Mouse (Mus musculus) R1 (cell line): ENCODE measurements around the gene Wdr25.

ENCODE experiments used
- DNase-seq: peaks from one replicate; pipeline ENCODE4 v3.0.0-alpha.2; 2018; ENCODE audit warnings: low read depth, low spot score

Wdr25 gene

DNA sequence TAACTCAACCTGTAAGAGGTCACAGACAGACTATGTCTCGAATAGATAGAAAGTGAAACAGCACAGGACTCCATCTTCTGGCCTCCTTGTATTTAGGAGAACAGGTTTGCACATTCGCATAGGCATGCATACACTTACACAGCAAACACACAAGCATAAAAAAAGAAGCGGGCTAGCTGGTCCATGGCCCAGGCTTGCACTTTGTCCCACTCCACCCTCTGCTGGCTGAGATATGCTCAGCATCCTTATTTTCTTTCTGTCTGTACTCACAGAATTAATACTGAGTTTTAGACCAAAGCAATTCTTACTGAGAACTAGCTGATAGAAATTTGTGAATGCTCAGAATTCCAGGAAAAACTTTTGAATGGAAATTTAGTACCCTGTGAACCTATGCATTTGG is 2.6 kb downstream of the Wdr25 start:
- DNase-seq: peak; percentile 20

DNA sequence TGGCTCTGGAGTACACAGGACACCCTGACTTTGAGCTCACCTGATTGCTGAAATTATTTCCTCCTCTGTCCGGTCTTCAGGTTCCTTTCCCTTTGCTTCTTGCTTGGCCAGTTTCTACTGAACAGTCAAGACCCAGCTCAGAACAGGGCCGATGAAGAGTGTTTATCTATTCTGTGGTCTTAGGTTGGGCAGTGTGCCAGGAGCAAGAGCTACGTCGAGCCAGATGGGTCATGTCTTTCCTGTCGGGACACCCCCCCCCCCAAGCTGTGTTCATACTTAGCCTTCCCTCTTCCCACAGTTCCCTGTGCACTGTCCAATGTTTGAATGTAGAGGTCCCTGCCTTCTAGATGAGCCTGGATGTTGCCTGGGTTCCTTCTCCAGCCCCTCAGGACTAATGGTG is 7.9 kb downstream of the Wdr25 start:
- no peak for DNase-seq

DNA sequence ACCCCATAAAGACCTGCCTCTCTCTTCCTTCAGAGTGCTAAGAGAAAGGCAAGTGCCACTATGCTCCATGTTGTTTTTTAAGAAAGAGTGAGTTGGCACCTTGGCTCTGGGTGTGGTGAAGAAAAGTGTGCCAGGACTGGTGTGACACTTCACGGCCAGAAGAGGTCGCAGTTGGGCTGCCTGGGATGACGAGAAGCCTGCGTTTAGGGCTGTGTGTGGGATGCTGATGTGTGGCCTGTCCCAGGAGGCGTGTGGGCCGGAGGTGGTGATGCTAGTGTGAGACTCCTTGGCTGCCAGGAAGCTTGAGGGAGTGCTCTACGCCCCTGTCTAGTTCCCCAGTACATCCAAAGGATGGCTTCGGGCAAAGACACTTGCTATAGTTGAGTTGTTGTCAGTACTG is 9.5 kb downstream of the Wdr25 start:
- DNase-seq: peak; percentile 62

DNA sequence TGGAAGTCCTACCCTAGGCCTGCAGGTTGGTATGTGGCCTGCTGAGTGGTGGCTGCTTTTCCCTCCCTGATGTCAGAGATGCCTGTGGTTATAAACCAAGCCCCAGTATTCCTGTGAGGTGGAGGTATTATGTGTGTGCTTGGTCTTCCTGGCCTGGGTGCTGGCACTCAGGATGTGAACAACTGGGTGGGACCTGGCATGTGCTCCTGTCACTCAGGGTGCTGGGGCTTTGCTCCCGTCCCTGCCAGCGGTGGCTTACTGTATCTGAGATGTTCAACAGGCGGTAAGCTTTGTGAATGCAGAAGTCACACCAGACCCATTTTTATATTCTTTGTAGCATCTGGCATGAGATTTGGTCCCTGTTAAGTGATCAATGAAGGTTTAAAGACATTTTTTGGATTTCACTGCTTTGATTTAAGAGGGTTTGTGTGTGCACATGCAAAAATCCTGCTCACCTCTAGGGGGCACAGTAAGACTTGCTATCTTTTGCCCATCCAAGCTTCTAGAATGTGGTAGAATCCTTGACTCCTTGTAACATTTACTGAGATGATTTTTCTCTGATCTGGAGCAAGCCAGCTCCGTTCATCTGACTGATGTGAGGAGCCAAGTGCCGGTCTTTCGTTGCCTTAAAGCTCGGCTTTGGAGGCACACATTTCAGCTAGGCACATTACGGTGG is 10.3 kb downstream of the Wdr25 start:
- DNase-seq: peak; percentile 59

DNA sequence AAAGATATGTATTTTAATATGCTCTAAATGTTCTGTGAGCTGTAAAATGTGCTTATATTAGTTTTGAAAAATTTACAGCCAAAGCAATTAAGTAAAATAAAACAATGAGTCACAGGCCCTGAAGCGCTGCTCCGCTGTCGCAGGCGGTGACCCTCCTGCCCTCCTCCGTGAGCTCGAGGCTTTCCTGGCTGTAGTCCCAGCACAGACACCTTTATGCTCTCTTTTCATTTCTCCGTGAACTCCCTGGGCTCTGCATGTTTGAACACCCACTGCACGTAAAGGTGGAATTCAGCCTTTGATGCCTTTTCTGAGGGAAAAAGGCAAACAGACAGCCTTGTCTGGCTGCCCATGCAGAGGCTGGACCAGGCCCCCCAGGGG is 10.8 kb downstream of the Wdr25 start:
- no peak for DNase-seq

DNA sequence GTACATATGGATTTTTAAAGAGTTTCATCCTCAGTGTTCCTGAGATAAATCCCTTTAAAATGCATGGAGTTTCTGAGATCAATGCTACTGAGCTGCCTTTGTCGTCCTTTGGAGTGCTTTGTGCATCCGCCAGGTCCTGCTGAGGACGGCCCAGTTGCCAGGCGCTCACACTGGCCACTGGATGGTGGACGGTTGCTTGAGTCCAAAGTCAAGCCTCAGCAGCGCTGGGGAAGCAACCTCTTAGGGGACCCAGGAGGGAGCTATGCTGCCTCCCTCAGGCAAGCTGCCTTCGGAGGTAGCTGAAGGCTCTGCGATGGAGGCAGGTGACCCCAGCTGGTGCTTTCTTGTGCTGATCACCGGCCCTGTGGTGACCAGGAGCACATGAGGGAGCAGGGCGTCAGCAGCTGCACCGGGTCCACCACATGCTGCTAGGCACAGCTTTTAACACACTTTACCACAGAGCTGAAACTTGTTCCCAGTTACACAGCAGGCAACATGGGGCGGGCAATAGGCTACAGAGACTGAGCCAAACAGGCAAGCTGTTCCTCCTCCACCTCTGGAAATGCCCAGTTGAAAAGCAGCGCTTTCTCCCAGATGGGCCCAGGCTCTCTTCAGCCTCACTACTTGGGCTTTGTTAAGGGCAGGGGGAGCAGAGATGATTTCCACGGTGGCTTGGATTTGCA is 12.3 kb downstream of the Wdr25 start:
- DNase-seq: no peak

DNA sequence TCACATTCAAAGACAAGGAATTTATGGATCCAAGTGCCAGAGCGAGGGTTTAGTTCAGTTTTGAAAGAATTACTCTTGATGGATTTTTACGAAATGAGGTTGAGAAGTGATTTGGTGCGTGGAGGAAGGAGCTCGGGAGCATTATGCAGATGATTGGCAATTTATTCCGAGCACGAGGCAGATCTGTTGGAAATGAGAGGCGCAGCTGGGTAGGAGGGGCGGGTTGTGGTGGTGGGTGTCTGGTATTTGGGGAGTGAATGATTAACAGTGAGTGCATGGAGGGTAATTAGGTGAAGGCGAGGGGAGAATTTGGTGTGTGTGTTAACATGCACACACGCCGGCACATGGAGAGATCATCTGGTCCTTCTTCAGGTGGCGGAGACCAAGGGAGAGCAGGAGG is 13.0 kb downstream of the Wdr25 start:
- DNase-seq: no peak

DNA sequence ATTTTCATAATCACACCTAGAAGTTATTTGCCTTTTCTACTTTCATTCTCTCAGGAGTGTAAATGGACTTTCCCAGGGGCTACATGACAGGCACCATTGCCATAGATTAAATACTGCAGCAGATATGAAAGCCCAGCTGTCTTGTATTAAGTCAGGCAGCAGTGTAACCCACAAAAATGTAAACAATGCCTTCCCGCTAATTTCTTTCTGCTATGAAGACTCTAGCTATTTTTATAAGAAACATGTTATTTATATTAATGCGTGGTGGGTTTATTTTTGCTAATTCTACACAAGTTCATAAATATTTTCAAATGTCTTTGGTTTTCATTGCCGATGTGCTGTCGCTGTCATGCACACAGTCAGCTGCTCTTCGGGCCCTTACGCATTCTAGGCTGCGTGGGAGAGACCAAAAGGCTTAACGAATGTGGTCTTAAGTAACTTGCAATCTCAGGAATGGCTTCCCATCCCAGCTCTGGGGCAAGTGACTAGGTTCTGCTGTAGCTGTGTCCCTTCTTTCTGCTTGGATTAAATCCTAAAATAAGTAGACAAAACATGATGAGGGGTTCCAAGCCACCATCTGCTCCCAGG is 16.5 kb downstream of the Wdr25 start:
- DNase-seq: no peak

DNA sequence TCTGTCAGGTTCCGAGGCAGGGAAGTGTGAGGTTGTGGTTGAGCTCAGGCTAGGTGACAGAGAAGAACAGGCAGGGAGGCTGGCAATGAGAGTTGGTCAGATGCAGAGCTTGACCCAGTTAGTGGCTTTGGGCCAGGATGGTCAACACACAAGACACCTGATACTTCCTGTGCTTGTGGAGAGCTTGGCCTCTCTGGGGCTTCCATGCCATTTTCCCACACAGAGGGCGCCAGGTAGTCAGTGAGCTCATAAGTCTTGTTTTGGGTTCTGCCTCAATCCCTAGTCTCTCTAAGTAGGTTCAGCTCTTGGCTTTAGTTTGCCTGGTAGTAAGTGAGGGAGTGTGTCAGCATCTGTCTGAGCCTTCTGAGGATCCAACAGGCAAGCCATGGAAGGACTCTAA is 19.0 kb downstream of the Wdr25 start:
- DNase-seq: no peak

DNA sequence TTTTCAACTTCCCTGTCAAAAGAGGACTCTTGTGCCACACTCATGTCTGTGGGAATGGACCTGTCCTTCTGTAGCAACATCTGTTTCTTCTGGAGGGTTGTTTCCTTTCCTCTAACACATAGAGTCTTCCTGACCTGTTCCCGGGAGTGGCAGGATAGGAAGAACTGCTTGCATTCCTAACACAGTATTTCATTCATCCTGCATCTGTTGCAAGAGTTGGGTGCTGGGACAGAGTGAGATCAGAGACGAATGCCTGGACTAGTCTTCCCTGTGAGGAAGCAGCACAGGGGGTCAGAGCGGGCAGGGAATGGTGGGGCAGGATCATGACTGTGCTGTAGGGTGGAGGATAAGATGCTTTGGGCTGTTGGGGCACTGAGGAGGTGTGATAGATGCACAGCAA is 20.8 kb downstream of the Wdr25 start:
- no peak for DNase-seq

DNA sequence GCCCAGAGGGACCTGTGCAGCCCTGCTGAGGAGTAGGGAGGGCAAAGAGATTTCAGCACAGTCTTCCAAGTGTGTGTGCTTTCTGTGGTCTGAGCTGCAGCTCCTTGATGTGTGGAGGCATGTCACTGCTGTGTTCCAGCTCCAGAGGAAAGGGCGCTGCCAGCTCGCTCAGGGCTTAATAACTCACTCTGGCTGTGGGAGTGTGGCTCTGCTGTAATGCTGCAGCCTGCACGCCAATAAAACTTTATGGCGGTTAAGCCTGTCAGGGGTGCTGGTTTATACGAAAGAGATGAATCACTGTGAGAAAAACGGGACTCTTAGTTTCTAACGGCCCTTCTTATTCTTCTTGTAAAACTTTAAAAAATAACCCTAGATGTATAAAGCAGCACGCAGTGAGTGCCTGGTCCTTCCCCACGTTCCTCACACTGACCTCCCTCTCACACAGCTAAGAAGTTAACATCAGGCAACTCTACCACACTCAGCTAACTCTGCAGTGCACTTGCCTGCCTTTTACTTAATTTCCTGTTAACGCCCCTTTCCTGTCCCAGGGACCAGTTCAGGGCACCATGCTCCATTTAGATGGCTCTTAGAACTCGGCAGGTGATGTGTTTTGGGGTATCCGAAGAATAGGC is 21.4 kb downstream of the Wdr25 start:
- no peak for DNase-seq

DNA sequence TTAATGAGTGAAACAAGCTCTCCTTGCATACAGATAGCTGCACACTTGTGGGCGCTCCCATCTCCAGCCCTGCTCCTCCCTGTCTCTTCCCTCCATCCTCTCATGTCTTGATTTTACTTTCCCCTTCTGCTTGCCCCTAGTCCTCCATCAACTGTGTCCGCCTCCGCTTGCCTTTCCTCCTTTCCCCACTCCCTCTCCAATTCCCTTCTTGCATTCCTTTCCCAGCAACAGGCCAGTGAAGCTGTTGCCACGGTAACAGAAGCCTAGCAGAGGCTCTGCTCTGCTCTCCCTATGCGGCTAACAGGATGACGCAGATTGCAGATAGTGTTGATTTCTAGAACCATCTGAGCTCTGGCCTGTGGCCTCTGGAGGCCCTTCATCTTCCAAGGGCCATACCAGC is 22.5 kb downstream of the Wdr25 start:
- peak; percentile 66 for DNase-seq

DNA sequence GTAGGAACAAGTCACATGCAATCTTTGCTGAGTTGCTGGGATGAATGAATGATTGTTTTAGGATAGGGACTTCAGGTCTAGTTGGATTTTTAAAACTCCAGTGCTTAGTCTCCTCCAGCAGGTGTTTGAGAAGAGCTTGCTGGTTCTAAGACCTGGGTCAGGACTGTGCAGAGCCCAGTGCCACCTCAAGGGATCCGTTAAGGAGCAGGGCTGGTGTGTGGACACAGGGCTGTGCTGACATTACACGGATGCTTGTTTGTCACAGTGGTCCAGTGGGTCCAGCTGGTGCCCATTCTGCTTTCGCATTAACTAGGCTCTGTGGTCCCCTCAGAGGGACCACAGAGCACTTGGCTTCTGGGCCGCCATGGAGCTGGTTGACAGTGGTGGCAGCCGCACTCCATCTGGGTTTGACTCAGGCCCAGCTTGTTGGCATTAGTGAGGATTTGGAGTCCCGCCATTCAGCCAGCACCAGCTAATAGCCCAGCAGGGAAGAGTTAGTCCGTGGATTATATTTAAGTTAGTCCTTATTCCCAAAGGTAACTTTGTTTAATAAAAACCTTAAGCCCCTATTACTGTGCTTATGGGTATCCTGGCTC is 23.1 kb downstream of the Wdr25 start:
- DNase-seq: no peak

DNA sequence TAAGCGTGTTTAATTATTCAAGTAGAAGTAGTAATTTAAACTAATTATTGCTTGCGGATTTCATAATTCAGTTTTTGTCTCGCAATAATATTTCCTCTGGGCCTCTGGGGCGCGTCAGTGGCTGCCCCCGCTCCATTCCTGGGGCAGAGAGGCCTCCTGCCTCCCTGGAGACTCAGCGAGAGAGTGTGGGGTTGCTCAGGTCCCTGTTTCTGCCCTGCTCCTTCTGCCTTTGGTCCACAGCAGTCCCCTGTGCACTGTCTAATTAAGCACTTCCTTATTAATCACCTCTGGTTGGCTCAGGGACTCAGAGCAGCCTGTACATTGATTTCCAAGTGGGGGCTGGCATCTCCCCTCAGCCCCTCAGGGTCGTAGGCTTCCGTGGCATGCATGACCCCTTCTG is 24.1 kb downstream of the Wdr25 start:
- DNase-seq: no peak

DNA sequence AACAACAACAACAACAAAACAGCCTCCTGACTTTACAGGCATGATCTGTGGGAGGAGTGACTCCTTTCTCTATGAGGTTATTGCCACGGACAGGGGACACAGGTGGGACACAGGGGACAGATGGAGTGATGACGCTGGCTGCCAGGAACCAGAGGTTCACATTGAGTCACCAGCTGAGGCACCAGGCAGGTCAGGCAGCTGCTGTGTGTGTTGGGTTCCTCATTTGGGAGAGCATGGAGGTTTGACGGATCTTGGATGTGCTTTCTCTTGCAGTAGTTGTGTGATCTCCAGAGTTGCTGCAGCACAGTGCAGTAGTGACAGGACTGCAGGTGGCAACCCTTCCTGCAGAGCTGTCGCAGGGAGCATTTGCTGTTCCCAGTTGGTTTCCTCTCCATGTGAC is 25.3 kb downstream of the Wdr25 start:
- DNase-seq: no peak

DNA sequence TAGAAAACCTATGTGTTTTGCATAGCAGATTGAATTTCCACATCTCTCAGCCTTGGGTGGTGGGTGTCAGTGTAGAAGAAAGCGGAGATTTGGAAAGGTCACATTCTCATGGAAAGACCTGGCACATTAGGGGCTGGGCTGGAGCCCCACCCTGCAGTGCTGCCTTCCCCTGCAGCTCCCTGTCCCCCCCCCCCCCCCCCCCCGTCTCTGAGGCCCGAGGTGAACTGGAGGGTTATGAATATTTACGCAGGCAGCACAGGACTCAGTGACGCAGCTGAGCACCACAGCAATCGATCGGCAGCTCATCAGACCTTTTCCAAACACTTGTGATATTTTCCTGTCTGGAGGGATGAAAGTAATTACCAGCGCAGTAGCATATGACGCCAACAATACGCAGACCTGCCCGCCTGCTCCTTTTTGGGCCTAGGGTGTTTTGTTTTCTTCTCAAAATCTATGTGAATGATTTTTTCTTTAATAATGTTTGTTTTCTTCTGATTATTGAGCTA is 33.2 kb downstream of the Wdr25 start:
- no peak for DNase-seq

DNA sequence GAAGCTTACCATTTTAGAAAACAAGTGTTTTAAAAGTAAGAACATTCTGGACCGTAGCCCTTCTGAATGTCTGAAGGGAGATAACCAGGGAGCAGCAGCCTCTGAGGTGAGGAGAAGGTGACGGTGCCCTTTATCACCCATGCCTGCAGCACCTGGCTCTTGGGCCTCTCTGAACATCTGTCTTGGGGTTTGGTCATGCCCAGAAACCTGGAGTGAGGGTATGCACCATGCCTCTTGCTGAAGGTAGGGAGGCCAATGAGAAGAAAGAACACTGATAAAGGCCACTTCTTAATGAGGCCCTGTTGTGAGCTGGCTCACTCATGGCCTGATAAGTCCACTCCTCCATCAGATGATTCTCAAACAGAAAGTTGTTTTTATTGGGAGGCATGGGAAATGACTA is 34.8 kb downstream of the Wdr25 start:
- DNase-seq: no peak

DNA sequence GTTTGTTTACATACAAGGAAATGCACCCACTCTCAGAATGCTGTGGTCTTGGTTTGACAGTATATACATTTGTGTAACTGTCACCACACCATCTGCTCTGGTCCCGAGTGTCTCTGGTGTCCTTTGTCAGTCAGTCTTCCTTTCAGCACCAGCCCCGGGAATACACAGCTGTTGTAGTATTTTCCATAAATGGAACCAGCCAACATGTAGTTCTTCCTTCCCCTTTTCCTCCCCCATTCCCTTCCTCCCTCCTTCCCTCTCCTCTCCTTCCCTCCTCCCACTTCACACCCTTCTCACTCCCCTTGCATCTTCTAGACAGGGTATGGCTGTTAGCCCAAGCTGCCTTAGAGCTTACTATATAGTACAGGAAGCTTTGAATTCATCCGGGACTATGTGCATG is 36.0 kb downstream of the Wdr25 start:
- no peak for DNase-seq

DNA sequence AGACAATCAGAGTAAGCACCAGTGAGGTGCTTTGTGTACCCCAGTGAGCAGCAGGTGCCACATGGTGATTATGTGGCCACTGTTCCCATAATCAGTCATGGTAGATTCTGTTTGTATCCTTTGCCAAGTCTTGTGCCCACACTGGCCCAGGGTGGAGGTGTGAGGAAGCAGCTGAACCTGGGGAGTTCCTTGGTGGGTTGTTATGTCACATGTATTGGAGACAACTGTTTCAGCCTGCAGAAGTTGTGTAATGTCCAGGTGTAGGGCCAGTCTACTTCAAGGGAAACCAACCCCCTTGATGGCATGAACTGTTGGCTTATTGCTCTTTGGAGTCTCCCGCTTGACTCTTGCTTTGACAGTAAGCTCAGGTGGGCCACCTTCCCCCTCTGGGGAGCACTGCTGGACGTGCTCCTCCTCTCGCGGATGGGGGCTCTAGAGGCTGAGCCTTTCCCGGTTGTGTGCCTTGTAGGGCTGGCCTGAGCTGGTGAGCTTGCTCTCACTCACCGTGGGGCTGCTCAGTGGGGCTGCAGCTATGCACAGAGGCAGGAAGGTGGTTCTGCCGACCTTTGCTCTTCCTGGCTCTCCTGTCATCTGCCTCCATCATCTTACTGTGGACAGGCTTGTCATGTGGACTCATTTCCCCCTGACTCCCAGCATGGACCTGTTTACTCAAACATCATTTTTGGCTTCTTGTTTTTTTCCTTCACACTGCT is 38.1 kb downstream of the Wdr25 start:
- no peak for DNase-seq

DNA sequence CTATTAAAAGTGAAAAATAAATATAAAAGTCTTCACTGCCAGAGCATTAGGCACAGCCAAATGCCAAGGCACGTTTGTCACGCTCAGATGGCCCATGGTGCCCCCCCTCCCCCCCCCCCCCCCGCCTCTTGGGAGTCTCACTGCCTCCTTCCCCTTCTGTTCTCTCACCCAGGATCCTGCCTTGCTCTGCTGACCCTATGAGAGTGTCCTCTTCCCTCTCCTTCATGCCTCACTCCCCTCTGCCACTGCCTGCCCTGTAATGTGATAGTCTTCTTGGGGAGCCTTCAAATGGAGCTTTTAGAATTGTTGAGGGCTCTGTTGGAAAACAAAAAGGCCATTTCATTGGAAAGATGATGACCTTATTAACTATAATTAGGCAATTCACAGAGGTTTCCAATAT is 38.7 kb downstream of the Wdr25 start:
- DNase-seq: no peak

DNA sequence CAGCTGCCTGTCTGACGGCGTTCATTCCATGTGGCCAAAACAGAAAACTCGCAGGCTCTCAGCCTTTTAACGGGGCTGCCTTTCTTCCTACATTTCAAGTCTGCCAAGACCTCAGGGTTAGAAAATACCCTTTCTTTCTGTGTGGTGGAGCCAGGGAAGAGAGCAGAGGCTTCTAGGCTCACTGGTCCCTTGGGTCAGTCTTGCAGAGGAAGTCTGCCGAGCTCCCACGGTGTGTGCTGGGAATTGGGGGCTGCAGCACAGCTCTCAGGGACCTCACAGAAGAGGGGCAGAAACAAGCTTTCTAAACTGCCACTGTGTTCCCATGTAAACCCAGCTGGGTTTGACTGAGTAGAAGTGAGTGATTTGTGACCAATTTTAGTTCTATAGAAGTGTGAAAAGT is 40.8 kb downstream of the Wdr25 start:
- DNase-seq: no peak

DNA sequence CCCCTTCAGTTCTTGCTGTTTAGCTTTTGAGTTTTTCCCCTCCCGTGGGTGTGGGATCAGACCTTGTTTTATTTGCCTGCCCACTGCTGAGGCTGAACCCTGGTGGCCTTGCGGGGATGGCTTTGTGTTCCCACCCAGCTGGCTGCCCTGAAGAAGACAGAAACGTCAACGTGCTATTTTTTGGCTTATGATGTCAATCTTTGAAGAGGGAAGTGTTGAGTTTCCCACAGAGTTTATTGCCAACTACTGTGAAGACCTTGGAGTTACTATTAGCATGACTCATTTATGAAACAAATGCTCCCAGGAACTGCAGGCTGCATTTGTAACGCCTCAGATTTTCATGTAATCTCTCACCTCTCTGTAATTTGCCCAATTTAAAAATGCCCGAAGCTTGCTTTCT is 43.4 kb downstream of the Wdr25 start:
- no peak for DNase-seq
